Mouse (Mus musculus) induced T-regulatory cell, adult 2 months (primary cell): ENCODE measurements around the gene Olfr1537.

Experiments
- DNase-seq: peaks from one replicate; pipeline ENCODE4 v3.0.0-alpha.2; 2012; ENCODE audit warnings: low read depth

The Olfr1537 gene

DNA sequence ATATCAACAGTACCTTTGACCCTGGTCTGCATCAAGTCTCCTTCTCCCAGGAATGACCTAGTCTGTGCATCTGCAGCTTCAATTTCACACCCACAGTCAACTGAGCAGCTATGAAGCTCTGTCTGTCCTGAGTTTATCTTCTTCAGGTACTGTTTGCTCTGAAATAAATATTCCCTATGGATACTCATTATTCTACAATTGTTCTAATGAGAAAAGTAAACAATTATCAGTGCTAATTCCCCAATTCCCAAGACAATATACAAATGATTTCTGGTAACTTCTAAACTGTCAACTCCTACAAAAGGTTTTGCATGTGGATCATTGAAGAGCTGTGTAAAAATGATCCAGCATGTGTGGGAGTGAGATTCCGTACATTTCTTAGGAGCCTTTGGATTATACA, at the start of gene Olfr1537:
TSS of gene Olfr1537 (minus strand) at position 101 of the 400 bp plus-strand sequence.
- DNase-seq, result no peak

DNA sequence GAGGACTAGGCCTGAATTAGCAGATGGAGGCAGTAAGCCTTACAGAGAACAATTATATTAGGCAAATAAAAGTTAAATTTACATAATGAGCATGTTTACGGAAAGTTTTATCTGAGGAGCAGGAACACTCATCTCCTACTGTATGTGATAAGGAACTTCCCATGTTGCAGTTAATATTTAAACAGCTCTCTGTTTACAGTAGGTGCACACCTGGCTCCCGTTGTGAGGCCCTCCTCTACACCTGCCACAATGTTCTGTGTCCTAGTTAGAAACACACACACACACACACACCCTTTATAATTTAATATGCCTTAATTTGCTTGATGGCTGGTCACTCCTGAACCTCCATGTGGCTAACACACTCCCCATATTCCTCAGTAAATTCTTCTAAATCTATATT, 37.3 kb upstream of the Olfr1537 start:
- no peak for DNase-seq

DNA sequence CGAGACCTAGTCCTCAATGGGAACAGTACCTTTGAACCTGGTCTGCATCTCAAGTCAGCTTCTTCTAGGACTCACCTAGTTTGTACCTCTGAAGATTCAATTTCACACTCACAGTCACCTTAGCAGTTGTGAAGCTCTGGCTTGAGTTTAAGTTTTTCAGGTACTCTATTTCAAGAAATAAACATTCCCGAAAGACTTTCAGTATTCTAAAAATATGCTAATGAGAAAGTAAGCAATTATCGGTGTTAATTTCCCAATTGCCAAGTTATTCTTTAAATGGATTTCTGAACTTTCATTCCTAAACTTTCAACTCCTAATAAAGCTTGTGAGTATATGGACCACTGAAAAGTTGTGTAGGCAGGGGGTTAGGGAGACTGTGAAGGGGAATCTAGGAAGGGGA, 26.9 kb upstream of the Olfr1537 start, which contains the start of gene Olfr945:
TSS of gene Olfr945 (minus strand) at position 101 of the 400 bp plus-strand sequence.
- DNase-seq, result no peak

DNA sequence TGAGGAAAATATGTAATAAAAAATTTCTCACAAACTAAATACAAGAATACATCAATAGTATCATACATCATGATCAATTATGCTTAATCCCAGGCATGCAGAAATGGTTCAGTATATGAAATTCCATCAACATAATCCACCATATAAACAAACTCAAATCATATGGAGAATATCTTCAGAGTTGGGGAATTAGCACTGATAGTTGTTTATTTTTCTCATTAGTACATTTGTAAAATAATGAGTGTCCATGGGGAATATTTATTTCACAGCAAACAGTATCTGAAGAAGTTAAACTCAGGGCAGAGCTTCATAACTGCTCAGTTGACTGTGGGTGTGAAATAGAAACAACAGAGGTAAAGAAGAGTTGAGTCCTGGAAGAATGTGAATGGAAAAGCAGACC, 48.2 kb downstream of the Olfr1537 start, which contains the start of gene Olfr944:
TSS of gene Olfr944 (plus strand) at position 301 of the 400 bp plus-strand sequence.
- no peak for DNase-seq
